Mouse (Mus musculus): ENCODE data around the gene Eps8. TPM values are rescaled to one million over a fixed set of nuclear protein-coding genes. Genes with fewer than 3 reads are reported as not detected.

Eps8 gene
- polyA plus RNA-seq, 1 experiment = 17.7 TPM

DNA sequence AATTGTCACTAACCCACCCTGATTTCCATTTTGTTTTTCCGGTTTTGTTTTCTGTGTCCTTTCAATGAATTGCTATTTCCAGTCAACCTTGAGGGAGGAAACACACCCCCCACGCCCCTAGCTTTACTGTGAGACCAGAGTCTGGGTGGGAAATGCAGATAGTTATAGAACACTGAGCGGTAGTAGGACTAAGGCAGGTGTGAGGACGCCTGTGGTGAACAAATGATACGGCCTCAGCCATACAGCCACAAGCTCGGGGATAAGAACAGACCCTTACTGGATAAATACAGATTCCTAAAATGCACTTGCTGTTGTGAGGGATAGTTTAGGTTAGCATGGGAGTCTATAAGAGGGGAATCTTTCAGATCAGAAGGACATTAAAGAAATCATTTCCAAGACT, 114.3 kb downstream of the Eps8 start:
- Histone ChIP-seq H3K27ac (ENCODE audit: insufficient read depth, low read length) (peak overlapping the region; percentile 99), H3K4me3 (ENCODE audit: low read depth, low read length) (no peak overlapping the region), H3K27me3 (ENCODE audit: control insufficient read depth, insufficient read depth, low read length, poor library complexity, severe bottlenecking) (no peaks in the 10 kb centered on the region), H3K9ac (ENCODE audit: low read depth, poor library complexity, severe bottlenecking) (no peak overlapping the region), H3K9me3 (replicated peaks; ENCODE audit: control insufficient read depth, insufficient read depth, low read length, poor library complexity, severe bottlenecking) (peaks cover 19% of the 10 kb centered on the region), H3K36me3 (ENCODE audit: control insufficient read depth, insufficient read depth, low read length, poor library complexity, severe bottlenecking) (peaks cover 1% of the 10 kb centered on the region; the same call in 1 of the 2 replicates), H3K4me1 (ENCODE audit: control insufficient read depth, insufficient read depth, low read length) (peaks cover 4% of the 10 kb centered on the region)
- TF ChIP-seq CTCF (IDR thresholded peaks at IDR 0.05; ENCODE audit: low read depth, low read length) (no peak), EP300 (IDR thresholded peaks at IDR 0.05; ENCODE audit: insufficient read depth, low read depth, low read length) (no peak), POLR2A (IDR thresholded peaks at IDR 0.05; ENCODE audit: insufficient read depth, low read length) (no peak)

DNA sequence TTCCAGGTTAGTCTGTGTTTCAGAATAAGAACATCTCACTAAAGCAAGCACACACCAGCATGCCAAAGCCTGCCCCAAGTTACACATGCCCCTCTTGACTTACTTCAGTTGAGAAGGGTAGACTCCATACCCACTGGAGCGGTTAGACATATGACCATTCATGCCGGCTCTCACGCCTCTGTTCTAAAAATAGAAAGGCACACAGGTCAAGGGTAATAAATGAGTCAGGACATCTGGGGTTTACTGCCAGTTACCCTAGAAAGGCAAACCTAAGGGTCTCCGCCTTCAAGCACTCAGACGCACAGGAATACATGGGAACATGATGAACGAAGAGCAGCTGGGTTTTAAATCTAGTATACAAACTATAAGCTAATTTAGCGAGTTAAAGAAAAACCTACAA, 115.5 kb downstream of the Eps8 start:
- Histone ChIP-seq H3K9me3 (replicated peaks; ENCODE audit: control insufficient read depth, insufficient read depth, low read length, poor library complexity, severe bottlenecking) (peaks cover 11% of the 10 kb centered on the region), H3K9ac (ENCODE audit: low read depth, poor library complexity, severe bottlenecking) (no peak overlapping the region), H3K27ac (ENCODE audit: insufficient read depth, low read length) (no peak overlapping the region), H3K4me1 (ENCODE audit: control insufficient read depth, insufficient read depth, low read length) (peaks cover 4% of the 10 kb centered on the region), H3K36me3 (ENCODE audit: control insufficient read depth, insufficient read depth, low read length, poor library complexity, severe bottlenecking) (no peaks in the 10 kb centered on the region), H3K4me3 (ENCODE audit: low read depth, low read length) (no peak overlapping the region), H3K27me3 (ENCODE audit: control insufficient read depth, insufficient read depth, low read length, poor library complexity, severe bottlenecking) (no peaks in the 10 kb centered on the region)
- no peak for TF ChIP-seq CTCF (IDR thresholded peaks at IDR 0.05; ENCODE audit: low read depth, low read length)
- TF ChIP-seq POLR2A (IDR thresholded peaks at IDR 0.05; ENCODE audit: insufficient read depth, low read length) = no peak
- TF ChIP-seq EP300 (IDR thresholded peaks at IDR 0.05; ENCODE audit: insufficient read depth, low read depth, low read length) = no peak

DNA sequence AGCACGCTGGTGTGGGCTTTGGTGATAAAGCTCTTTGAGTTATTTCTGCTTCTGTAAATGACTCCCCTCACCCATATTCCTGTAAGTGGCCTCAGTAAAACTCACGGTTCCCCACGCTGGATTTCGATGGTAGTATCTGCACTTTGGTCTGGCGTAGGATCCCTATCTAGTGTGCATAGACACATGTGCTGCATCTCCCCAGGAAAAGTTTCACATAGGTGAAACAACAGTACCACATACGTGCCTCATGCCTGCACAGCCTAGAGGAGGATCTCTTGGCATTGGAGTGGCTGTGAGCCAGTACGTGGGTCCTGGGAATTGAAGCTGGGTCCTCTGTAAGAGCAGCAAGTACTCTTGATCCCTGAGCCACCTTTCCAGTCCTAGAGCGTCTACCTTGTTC, 121.9 kb downstream of the Eps8 start:
- 0 out of 2 replicates have a peak, but pooled peaks cover 5% of the 10 kb centered on the region for H3K9me3 ChIP-seq (replicated peaks; ENCODE audit: control insufficient read depth, insufficient read depth, low read length, poor library complexity, severe bottlenecking)
- H3K4me3 ChIP-seq (ENCODE audit: low read depth, low read length) = no peak overlapping the region
- H3K36me3 ChIP-seq (ENCODE audit: control insufficient read depth, insufficient read depth, low read length, poor library complexity, severe bottlenecking) = no peaks in the 10 kb centered on the region
- H3K27ac ChIP-seq (ENCODE audit: insufficient read depth, low read length) = no peak overlapping the region
- TF ChIP-seq POLR2A (IDR thresholded peaks at IDR 0.05; ENCODE audit: insufficient read depth, low read length) (no peak), EP300 (IDR thresholded peaks at IDR 0.05; ENCODE audit: insufficient read depth, low read depth, low read length) (no peak), CTCF (IDR thresholded peaks at IDR 0.05; ENCODE audit: low read depth, low read length) (no peak)
- peaks cover 1% of the 10 kb centered on the region for H3K4me1 ChIP-seq (ENCODE audit: control insufficient read depth, insufficient read depth, low read length)
- no peaks in the 10 kb centered on the region for H3K27me3 ChIP-seq (ENCODE audit: control insufficient read depth, insufficient read depth, low read length, poor library complexity, severe bottlenecking)
- H3K9ac ChIP-seq (ENCODE audit: low read depth, poor library complexity, severe bottlenecking) = no peak overlapping the region

DNA sequence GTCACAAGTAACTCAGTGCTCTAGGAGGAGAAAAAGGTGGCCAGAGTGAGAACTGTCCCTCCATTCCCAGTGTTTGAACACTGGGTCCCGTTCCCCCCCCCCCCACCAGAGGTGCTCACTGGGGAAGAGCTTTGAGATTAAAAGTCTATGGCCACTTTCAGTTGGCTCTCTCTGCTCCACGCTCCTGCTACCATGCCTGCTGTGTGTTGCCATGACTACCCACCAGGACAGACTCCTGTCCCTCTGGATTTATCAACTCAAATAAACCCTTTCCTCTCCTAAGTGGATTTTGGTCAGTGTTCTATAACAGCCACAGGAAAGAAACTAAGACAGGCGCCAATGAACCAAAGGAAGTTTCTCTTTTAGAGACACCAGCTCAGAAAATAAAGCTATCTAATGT, 128.9 kb downstream of the Eps8 start:
- TF ChIP-seq EP300 (IDR thresholded peaks at IDR 0.05; ENCODE audit: insufficient read depth, low read depth, low read length) (no peak), CTCF (IDR thresholded peaks at IDR 0.05; ENCODE audit: low read depth, low read length) (no peak), POLR2A (IDR thresholded peaks at IDR 0.05; ENCODE audit: insufficient read depth, low read length) (no peak)

DNA sequence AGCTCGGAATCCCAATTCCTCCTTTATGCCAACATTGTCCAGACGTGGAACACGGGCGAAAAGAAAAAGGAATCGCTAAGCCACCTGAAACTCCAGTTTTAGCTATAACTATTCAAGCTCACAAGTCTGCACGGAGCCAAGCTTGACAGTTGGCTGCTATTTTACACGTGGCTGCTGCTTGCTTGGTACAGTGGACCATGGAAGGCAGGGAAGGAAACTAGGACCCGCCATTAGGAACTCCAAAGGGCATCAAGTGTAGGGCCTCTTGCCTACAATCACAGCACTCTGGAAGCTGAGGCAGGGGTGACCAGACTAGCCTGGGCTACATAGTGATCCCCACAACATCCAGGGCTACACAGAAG, 134.4 kb downstream of the Eps8 start:
- Histone ChIP-seq H3K4me3 (ENCODE audit: low read depth, low read length) (no peak overlapping the region), H3K9me3 (replicated peaks; ENCODE audit: control insufficient read depth, insufficient read depth, low read length, poor library complexity, severe bottlenecking) (no peaks in the 10 kb centered on the region), H3K4me1 (ENCODE audit: control insufficient read depth, insufficient read depth, low read length) (no peaks in the 10 kb centered on the region), H3K27me3 (ENCODE audit: control insufficient read depth, insufficient read depth, low read length, poor library complexity, severe bottlenecking) (no peaks in the 10 kb centered on the region), H3K9ac (ENCODE audit: low read depth, poor library complexity, severe bottlenecking) (no peak overlapping the region), H3K27ac (ENCODE audit: insufficient read depth, low read length) (no peak overlapping the region), H3K36me3 (ENCODE audit: control insufficient read depth, insufficient read depth, low read length, poor library complexity, severe bottlenecking) (peaks cover 2% of the 10 kb centered on the region; the same call in 1 of the 2 replicates)
- TF ChIP-seq CTCF (IDR thresholded peaks at IDR 0.05; ENCODE audit: low read depth, low read length) = no peak
- TF ChIP-seq EP300 (IDR thresholded peaks at IDR 0.05; ENCODE audit: insufficient read depth, low read depth, low read length) = no peak
- no peak for TF ChIP-seq POLR2A (IDR thresholded peaks at IDR 0.05; ENCODE audit: insufficient read depth, low read length)

More for the DNA sequence above, 128.9 kb downstream of the Eps8 start:
- no peak overlapping the region for H3K27ac ChIP-seq (ENCODE audit: insufficient read depth, low read length)
- no peak overlapping the region for H3K9ac ChIP-seq (ENCODE audit: low read depth, poor library complexity, severe bottlenecking)
- H3K9me3 ChIP-seq (replicated peaks; ENCODE audit: control insufficient read depth, insufficient read depth, low read length, poor library complexity, severe bottlenecking) = no peaks in the 10 kb centered on the region
- no peaks in the 10 kb centered on the region for H3K27me3 ChIP-seq (ENCODE audit: control insufficient read depth, insufficient read depth, low read length, poor library complexity, severe bottlenecking)
- peaks cover 1% of the 10 kb centered on the region for H3K4me1 ChIP-seq (ENCODE audit: control insufficient read depth, insufficient read depth, low read length)
- H3K4me3 ChIP-seq (ENCODE audit: low read depth, low read length) = no peak overlapping the region
- H3K36me3 ChIP-seq (ENCODE audit: control insufficient read depth, insufficient read depth, low read length, poor library complexity, severe bottlenecking) = no peaks in the 10 kb centered on the region

DNA sequence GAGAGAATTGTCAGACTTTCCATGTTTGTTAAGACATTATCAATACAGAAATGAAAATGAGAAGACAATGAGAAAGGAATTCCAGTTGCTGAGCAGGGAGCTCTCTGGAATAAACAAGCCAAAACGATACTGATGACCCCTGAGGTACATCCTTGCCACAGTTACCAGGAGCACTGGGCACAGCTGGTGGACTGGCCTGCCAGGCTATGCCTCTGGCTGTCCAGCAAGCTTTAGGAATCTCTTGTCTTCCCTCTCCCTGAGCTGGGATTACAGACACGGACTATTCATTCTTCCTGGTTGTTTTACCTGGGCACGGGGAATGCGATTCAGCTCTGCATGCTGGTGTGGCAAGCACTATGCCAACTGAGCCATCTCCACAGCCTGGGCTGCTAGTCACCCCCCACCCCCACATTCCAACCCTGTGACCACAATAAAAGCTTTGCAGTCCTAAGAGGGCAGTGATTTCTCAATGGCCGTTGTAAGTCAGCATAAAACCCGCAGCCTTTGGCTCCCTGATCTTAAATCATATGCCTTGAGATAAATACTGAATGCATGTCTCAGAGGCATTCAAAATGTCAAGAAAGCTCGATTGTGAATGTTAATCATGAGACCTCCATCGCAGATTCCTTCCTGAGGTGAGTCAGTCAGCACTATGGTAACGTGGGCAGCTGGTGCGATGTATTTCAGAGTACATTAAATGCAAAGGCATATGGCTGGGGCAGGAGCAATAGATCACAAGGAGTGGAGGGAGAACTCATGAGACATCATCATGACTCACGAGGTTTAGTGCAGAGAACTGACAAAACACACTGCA, 134.9 kb downstream of the Eps8 start:
- H3K27ac ChIP-seq (ENCODE audit: insufficient read depth, low read length) = no peak overlapping the region
- no peak overlapping the region for H3K4me3 ChIP-seq (ENCODE audit: low read depth, low read length)
- no peak for TF ChIP-seq CTCF (IDR thresholded peaks at IDR 0.05; ENCODE audit: low read depth, low read length)
- TF ChIP-seq POLR2A (IDR thresholded peaks at IDR 0.05; ENCODE audit: insufficient read depth, low read length) = no peak
- TF ChIP-seq EP300 (IDR thresholded peaks at IDR 0.05; ENCODE audit: insufficient read depth, low read depth, low read length) = no peak
- H3K4me1 ChIP-seq (ENCODE audit: control insufficient read depth, insufficient read depth, low read length) = no peaks in the 10 kb centered on the region
- H3K9ac ChIP-seq (ENCODE audit: low read depth, poor library complexity, severe bottlenecking) = no peak overlapping the region
- peaks cover 2% of the 10 kb centered on the region; the same call in 1 of the 2 replicates for H3K36me3 ChIP-seq (ENCODE audit: control insufficient read depth, insufficient read depth, low read length, poor library complexity, severe bottlenecking)
- H3K27me3 ChIP-seq (ENCODE audit: control insufficient read depth, insufficient read depth, low read length, poor library complexity, severe bottlenecking) = no peaks in the 10 kb centered on the region
- H3K9me3 ChIP-seq (replicated peaks; ENCODE audit: control insufficient read depth, insufficient read depth, low read length, poor library complexity, severe bottlenecking) = no peaks in the 10 kb centered on the region

Data from ES-Bruce4 (cell line).